Mouse (Mus musculus) hindbrain, embryonic 15.5 days (tissue): ENCODE data around the gene Tnnt3. TPM values are rescaled to one million over a fixed set of nuclear protein-coding genes. Genes with fewer than 3 reads are reported as not detected.

Experiments used
- ATAC-seq: fragments of 200-750 bp; cut with Nextera tagmentation; 2 replicates; pipeline ENCODE4 v1.8.0; 2017; ENCODE audit warnings: low read depth, moderate number of reproducible peaks, moderate TSS enrichment; ENCODE audit not compliant: low FRiP score
- H3K27ac ChIP-seq: fragments of 300-500 bp; sonication (generic); replicated peaks from 2 replicates; pipeline ENCODE4 v1.5.1; 2015; ENCODE audit warnings: mild to moderate bottlenecking, inconsistent platforms
- H3K27me3 ChIP-seq: fragments of 300-500 bp; sonication (generic); 2 replicates; pipeline ENCODE4 v1.6.1; 2015; ENCODE audit warnings: control low read depth, inconsistent platforms
- H3K36me3 ChIP-seq: fragments of 300-500 bp; sonication (generic); 2 replicates; pipeline ENCODE4 v1.6.1; 2015; ENCODE audit warnings: control low read depth, inconsistent platforms
- H3K4me1 ChIP-seq: fragments of 300-500 bp; sonication (generic); replicated peaks from 2 replicates; pipeline ENCODE4 v1.6.1; 2015; ENCODE audit warnings: control low read depth, inconsistent platforms
- H3K4me2 ChIP-seq: fragments of 300-500 bp; sonication (generic); 2 replicates; pipeline ENCODE4 v1.6.1; 2015; ENCODE audit warnings: moderate library complexity, mild to moderate bottlenecking, inconsistent platforms
- H3K4me3 ChIP-seq: fragments of 300-500 bp; sonication (generic); 2 replicates; pipeline ENCODE4 v1.5.1; 2015; ENCODE audit warnings: mild to moderate bottlenecking, inconsistent platforms
- H3K9ac ChIP-seq: fragments of 300-500 bp; sonication (generic); 2 replicates; pipeline ENCODE4 v1.6.1; 2015; ENCODE audit warnings: inconsistent platforms
- H3K9me3 ChIP-seq: fragments of 300-500 bp; sonication (generic); 2 replicates; pipeline ENCODE4 v1.6.1; 2016; ENCODE audit warnings: control low read depth, inconsistent platforms
- WGBS: fragments of 180-500 bp; shearing (Covaris S2); methylation state at CpG from one replicate; pipeline ENCODE4 v1.1.7; 2015; 5-methylcytosine and 5-hydroxymethylcytosine counted together
- polyA plus RNA-seq: library from polyadenylated mRNA; unstranded; fragments of >200 nt; fragmentation: Nextera tagmentation; extraction: Ambion mirVana; gene quantifications from 2 replicates; pipeline ENCODE4 v1.2.1, GENCODE M21; 2015

Tnnt3 gene
- polyA plus RNA-seq, result 3.3 and 3.6 TPM in 2 replicates

DNA sequence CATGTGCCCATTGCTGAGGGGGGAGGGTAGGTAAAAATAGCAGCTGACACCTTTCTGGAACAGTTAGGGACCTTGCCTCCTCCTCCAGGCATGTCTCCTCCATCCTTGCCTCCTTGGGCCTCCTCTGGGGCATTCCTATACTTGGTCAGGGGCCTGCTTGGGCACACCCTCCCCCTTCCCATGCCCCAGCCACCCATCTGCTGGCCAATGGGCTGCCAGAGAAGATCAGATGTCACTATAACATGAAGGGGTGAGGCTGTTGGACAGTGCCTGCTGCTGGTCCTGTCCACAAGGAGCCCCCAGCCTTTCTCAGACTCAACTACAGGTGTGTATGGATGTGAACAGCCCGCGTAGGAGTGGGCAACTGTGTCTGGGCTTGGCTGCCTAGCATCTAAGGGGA, at the start of gene Tnnt3:
Tnnt3 (plus strand) TSS at position 262 of the 400 bp plus-strand sequence.
- H3K4me2 ChIP-seq, result no peak within 1 kb of the TSS
- no peaks in the 10 kb centered on the region for H3K4me1 ChIP-seq
- H3K4me3 ChIP-seq, result no peak within 1 kb of the TSS
- H3K27ac ChIP-seq, result no peak within 1 kb of the TSS
- no peak for ATAC-seq
- no peak within 1 kb of the TSS for H3K9ac ChIP-seq
- 79% methylated on average over 2 of the region's 2 CpGs for WGBS
- H3K27me3 ChIP-seq, result no peaks in the 10 kb centered on the region
- no peaks in the 10 kb centered on the region for H3K36me3 ChIP-seq
- no peaks in the 10 kb centered on the region for H3K9me3 ChIP-seq

DNA sequence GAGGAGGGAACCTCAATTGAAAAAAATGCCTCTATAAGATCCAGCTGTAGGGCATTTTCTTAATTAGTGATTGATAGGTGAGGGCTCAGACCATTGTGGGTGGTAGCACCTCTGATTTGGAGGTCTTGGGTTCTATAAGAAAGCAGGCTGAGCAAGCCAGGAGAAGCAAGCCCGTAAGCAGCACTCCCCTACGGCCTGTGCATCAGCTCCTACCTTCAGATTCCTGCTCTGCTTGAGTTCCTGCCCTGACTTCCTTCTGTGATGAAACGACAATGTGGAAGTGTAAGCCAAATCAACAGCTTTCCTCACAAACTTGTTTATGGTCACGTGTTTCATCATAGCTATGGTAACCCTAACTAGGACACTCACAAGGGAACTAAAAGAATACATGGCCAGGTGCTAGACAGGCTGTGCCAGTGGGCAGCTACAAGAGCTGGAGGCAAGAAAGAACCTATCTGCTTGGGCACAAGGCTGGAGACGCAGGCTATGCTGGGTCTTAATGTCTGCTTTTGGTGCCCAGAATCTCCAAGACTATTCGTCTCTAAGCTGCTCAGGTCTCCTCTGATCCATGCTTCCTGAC, 49.5 kb upstream of the Tnnt3 start:
- H3K4me1 ChIP-seq, result no peaks in the 10 kb centered on the region
- H3K9me3 ChIP-seq, result no peaks in the 10 kb centered on the region
- no peaks in the 10 kb centered on the region for H3K27me3 ChIP-seq
- no peak overlapping the region for H3K4me2 ChIP-seq
- ATAC-seq, result no peak
- WGBS, result 80% methylated on average over 6 of the region's 6 CpGs
- no peak overlapping the region for H3K4me3 ChIP-seq
- H3K36me3 ChIP-seq, result no peaks in the 10 kb centered on the region
- H3K9ac ChIP-seq, result no peak overlapping the region
- H3K27ac ChIP-seq, result no peak overlapping the region

DNA sequence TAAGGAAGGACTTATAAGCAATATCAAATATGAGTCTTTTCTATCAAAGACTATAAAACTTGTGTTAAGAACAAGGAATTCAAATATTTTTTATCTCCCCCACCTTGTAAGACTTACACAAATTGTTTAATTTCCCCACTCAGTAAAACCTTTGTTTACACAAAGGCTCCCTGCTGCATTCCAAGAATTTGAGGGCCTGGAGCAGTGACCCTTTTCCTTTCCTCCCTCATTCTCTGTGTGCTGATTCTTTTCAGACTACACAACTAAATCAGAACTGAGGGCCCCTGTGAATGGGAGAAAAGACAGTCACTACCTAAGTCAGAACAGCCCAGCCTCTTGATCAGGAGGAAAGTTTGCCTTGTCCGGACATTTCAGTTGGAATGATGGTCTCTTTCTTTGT, 43.9 kb upstream of the Tnnt3 start:
- no peak overlapping the region for H3K9ac ChIP-seq
- H3K27me3 ChIP-seq, result no peaks in the 10 kb centered on the region
- no peak overlapping the region for H3K27ac ChIP-seq
- no peaks in the 10 kb centered on the region for H3K9me3 ChIP-seq
- 33% methylated on average over 1 of the region's 1 CpGs for WGBS
- H3K4me3 ChIP-seq, result no peak overlapping the region
- ATAC-seq, result no peak
- peaks cover 19% of the 10 kb centered on the region for H3K4me1 ChIP-seq
- H3K36me3 ChIP-seq, result no peaks in the 10 kb centered on the region
- no peak overlapping the region for H3K4me2 ChIP-seq

DNA sequence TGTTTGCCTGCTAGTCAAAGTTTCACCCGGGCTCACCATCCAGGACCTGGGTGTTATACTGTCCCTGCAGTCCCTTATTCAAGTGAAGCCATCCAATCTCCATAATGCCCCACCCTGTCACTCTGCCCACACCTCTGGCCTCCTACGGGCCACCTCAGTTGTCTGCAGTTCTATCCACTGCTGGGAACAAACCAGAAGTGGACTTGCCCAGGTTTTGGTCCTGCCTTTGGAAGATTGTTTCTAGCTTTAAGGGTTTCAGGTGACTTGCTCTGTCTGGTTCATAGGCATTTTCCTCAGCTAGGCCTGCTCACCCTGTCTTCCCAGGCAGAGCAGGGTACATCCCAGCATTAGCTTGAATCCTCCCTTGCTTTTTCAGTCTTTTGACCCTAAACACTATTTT, 43.4 kb upstream of the Tnnt3 start:
- 55% methylated on average over 2 of the region's 2 CpGs for WGBS
- Histone ChIP-seq H3K36me3 (no peaks in the 10 kb centered on the region), H3K4me1 (peaks cover 19% of the 10 kb centered on the region), H3K9ac (no peak overlapping the region), H3K27me3 (no peaks in the 10 kb centered on the region), H3K27ac (no peak overlapping the region), H3K4me2 (no peak overlapping the region), H3K4me3 (no peak overlapping the region), H3K9me3 (no peaks in the 10 kb centered on the region)
- ATAC-seq, result no peak

DNA sequence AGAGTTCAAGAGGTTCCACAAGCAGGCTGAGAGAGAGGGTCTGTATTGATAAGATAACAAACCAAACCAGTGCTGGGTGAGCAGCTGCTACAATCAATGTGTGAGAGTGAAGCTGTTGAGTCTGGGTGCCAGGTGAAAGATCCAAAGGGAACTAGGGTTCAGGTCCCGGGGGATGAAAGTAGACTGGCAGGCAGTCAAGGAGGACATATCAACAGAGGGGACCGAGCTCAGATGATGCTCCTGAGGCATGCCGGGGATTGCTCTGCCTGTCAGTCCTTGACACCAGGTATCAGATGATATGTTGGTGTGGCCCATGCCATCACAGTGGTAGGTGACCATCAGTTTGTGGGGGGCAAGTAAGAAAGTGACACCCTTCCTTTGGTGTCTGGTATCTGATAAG, 41.8 kb upstream of the Tnnt3 start:
- WGBS, result 65% methylated on average over 3 of the region's 3 CpGs
- H3K4me1 ChIP-seq, result peaks cover 19% of the 10 kb centered on the region
- peak overlapping the region; percentile 71 for H3K27ac ChIP-seq
- no peak; the same call in 1 of the 2 replicates for ATAC-seq
- H3K36me3 ChIP-seq, result no peaks in the 10 kb centered on the region
- H3K4me3 ChIP-seq, result no peak overlapping the region
- H3K9me3 ChIP-seq, result no peaks in the 10 kb centered on the region
- no peaks in the 10 kb centered on the region for H3K27me3 ChIP-seq
- H3K9ac ChIP-seq, result no peak overlapping the region
- no peak overlapping the region for H3K4me2 ChIP-seq

DNA sequence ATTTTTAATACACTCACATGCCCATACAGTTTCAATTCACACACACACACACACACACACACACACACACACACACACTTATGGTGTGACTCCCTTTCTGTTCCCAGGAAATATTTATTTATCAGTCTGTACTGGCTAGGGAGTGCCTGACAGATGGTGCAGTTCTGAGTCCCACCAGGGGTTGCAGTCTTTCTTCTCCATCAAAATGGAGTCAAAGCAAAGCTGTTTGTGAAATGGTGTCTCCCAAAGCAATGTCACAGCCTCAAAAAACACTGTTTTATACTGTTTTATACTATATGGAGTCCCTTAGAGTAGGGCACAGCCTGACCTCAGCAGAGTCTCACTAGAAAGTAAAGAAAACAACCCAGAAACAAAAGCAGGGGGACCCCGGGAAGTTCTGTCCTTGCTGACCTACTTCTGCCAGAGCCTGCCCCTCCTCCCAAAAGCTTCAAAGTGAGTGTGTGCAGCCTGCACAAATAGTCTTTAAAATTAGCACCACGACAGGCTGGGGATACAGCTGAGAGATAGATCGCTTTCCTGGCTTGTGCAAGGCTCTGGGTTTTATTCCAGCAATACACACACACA, 41.3 kb upstream of the Tnnt3 start:
- Histone ChIP-seq H3K9ac (no peak overlapping the region), H3K36me3 (no peaks in the 10 kb centered on the region), H3K4me2 (no peak overlapping the region), H3K9me3 (no peaks in the 10 kb centered on the region), H3K27ac (peak overlapping the region; percentile 71), H3K4me1 (peaks cover 19% of the 10 kb centered on the region), H3K27me3 (no peaks in the 10 kb centered on the region), H3K4me3 (no peak overlapping the region)
- ATAC-seq, result peak; percentile 77
- 27% methylated on average over 3 of the region's 3 CpGs for WGBS

DNA sequence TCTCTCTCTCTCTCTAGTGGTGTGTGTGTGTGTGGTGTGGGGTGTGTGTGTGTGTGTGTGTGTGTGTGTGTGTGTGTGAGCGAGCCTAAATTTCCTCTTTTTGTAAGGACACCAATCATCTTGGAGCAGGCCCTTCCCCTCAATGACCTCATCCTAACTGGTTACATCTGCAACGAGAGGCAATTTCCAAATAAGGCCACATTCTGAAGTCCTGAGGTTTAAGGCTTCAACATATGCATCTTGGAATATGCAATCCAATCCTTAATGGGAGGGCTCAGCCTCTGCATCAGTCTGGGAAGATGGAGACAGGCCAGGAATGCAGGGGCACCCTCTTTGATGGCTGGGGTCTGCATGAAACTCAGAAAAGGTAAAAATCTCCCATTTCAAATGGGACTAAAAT, 40.6 kb upstream of the Tnnt3 start:
- H3K4me3 ChIP-seq, result no peak overlapping the region
- 43% methylated on average over 2 of the region's 2 CpGs for WGBS

DNA sequence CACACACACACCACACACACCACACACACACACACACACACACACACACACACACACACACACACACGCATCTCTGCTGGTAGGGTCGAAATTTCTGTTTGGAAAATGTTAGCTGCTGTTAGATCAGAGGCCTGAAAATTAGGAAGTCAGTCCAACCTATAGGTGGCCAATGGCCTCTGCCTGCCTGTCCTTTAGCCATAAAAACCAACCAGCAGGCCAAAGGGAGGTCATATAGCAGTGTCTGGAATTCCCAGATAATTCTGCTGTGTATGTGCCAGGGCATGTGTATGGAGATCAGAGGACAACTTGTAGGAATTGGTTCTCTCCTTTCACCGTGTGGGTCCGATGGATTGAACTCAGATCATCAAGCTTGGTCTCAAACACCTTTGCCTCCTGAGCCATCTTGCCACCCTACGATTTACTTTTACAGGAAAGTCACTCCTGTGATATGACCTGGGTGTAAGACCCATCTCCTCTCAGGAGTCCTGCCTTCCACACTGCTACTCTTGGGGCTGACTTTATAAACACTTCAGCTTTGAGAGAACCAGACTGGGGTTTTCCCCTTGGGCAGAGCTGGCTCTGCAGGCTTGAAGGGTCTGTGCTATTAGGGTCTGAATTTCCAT, 39.8 kb upstream of the Tnnt3 start:
- H3K27ac ChIP-seq, result no peak overlapping the region
- 86% methylated on average over 5 of the region's 5 CpGs for WGBS

More for the DNA sequence above, 40.6 kb upstream of the Tnnt3 start:
- Histone ChIP-seq H3K27me3 (no peaks in the 10 kb centered on the region), H3K4me2 (no peak overlapping the region), H3K9ac (no peak overlapping the region), H3K4me1 (peaks cover 19% of the 10 kb centered on the region), H3K36me3 (no peaks in the 10 kb centered on the region), H3K9me3 (no peaks in the 10 kb centered on the region), H3K27ac (peak overlapping the region; percentile 71)
- no peak for ATAC-seq

DNA sequence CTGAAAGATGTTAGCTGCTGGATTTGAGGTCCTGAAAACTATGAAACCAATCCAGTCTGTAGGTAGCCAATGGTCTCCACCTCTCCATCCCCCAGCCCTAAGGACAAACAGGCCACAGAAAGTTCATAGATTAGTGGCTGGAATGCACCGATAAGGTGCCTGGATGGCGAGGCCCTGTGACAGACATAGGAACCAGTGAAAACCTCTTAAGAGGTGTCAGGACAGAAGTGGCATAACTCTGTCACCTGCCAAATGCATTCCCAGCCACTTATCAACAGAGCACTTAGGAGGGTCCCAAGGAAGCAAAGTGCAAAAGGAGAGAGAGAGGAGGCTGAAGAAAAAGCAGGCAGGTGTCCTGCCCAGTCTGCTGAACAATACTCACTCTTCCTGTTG, 39.3 kb upstream of the Tnnt3 start:
- Histone ChIP-seq H3K9ac (no peak overlapping the region), H3K4me2 (no peak overlapping the region), H3K4me1 (peaks cover 19% of the 10 kb centered on the region), H3K27me3 (no peaks in the 10 kb centered on the region), H3K4me3 (no peak overlapping the region), H3K9me3 (no peaks in the 10 kb centered on the region), H3K27ac (no peak overlapping the region), H3K36me3 (no peaks in the 10 kb centered on the region)
- ATAC-seq, result no peak
- 87% methylated on average over 2 of the region's 2 CpGs for WGBS

More for the DNA sequence above, 39.8 kb upstream of the Tnnt3 start:
- Histone ChIP-seq H3K9ac (no peak overlapping the region), H3K36me3 (no peaks in the 10 kb centered on the region), H3K4me1 (peaks cover 19% of the 10 kb centered on the region), H3K9me3 (no peaks in the 10 kb centered on the region), H3K4me2 (no peak overlapping the region), H3K4me3 (no peak overlapping the region), H3K27me3 (no peaks in the 10 kb centered on the region)
- no peak for ATAC-seq

DNA sequence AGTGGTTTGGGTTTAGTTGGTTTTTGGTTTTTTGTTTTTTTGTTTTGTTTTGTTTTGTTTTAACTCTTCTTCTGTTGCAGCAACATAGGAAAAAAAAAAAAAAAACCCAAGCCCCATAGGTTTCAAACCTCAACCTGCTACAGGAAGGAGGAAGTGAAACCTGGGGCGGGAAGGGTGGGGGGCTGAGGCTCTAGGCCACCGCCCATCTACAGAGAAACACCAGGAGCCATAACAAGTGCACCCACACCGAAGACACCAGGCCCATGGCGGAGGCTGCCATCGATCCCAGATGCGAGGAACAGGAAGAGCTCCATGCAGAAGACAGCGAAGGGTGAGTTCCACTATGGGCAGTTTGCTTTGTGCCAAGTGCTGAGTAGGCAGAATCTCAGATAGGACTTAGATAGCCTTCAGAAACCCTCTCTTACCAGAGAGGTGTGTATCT, 38.0 kb upstream of the Tnnt3 start, which contains the start of gene Lsp1:
Lsp1 (plus strand) TSS at position 174 of the 442 bp plus-strand sequence.
- H3K27ac ChIP-seq, result no peak within 1 kb of the TSS
- H3K36me3 ChIP-seq, result no peaks in the 10 kb centered on the region
- no peak within 1 kb of the TSS for H3K4me3 ChIP-seq
- H3K27me3 ChIP-seq, result no peaks in the 10 kb centered on the region
- H3K9me3 ChIP-seq, result no peaks in the 10 kb centered on the region
- H3K4me1 ChIP-seq, result peaks cover 19% of the 10 kb centered on the region
- no peak within 1 kb of the TSS for H3K9ac ChIP-seq
- no peak for ATAC-seq
- 91% methylated on average over 7 of the region's 7 CpGs for whole genome bisulfite sequencing
- no peak within 1 kb of the TSS for H3K4me2 ChIP-seq

DNA sequence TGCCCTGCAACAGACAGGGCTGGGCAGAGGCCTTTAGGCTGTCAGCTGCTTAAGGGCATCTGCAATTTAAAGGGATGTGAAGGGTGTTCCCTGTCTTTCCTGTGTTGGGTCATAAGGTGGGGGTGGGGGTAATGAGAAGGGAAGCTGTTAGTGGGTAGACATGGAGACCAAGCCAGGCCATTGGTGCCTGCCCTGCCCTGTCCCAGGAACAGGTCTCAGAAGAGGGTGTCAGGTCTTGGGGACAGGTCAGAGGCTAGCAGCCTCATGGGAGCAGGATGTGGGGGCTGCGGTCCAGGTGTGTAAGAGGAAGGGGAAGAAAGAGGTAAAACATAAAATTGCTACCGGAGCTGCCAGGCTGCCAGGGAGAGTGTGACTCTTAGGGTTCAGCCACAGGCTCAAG, 37.2 kb upstream of the Tnnt3 start:
- ATAC-seq, result no peak
- H3K4me1 ChIP-seq, result peaks cover 17% of the 10 kb centered on the region
- no peak overlapping the region for H3K4me3 ChIP-seq
- no peak overlapping the region for H3K4me2 ChIP-seq
- no peak overlapping the region for H3K27ac ChIP-seq
- H3K27me3 ChIP-seq, result no peaks in the 10 kb centered on the region
- H3K9ac ChIP-seq, result no peak overlapping the region
- H3K36me3 ChIP-seq, result no peaks in the 10 kb centered on the region
- 91% methylated on average over 2 of the region's 2 CpGs for WGBS
- H3K9me3 ChIP-seq, result no peaks in the 10 kb centered on the region

DNA sequence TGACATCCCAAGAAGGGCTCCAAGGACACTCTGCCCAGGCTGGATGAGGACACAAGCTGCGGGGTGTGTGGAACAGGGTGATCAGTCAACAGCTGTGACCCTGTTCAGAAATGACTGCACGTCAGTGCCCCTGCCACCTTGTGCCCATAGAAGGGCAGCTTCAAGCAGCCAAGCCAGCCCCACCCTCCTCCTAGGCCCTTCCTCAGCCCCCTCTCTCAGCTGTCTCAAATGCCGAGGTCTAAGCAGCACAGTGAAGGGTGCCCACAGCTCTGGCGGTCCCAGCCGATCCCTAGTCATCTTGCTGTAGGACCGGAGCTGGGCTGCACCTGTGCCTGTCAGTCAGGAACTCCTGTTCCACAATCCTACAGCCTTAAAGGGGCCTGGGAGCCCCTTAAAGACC, 36.4 kb upstream of the Tnnt3 start:
- Histone ChIP-seq H3K4me1 (peaks cover 11% of the 10 kb centered on the region), H3K4me3 (no peak overlapping the region), H3K27me3 (no peaks in the 10 kb centered on the region), H3K27ac (no peak overlapping the region), H3K4me2 (no peak overlapping the region), H3K9ac (no peak overlapping the region), H3K9me3 (no peaks in the 10 kb centered on the region), H3K36me3 (no peaks in the 10 kb centered on the region)
- 89% methylated on average over 6 of the region's 6 CpGs for WGBS
- no peak for ATAC-seq
